Mouse (Mus musculus): ENCODE measurements around the gene Zswim8. TPM values are rescaled to one million over a fixed set of nuclear protein-coding genes. Genes with fewer than 3 reads are reported as not detected.

Gene Zswim8
- total RNA-seq (2014; fragmentation: Nextera tagmentation) (47.5 and 51.8 TPM in 2 replicates), total RNA-seq (2017) (21.1 and 23.2 TPM in 2 replicates)

GRCm38 (mm10) chr14:20707201-20708190 lies at the start of gene Zswim8:
Zswim8 (plus strand) TSS chr14:20707552.
- peak; percentile 73 for ATAC-seq (replicated peaks; ENCODE audit: poor library complexity, severe bottlenecking)

GRCm38 (mm10) chr14:20658326-20658725 lies 49.0 kb upstream of the Zswim8 start:
- no peak for ATAC-seq (replicated peaks; ENCODE audit: poor library complexity, severe bottlenecking)

GRCm38 (mm10) chr14:20658902-20659301 lies 48.5 kb upstream of the Zswim8 start:
- ATAC-seq (replicated peaks; ENCODE audit: poor library complexity, severe bottlenecking): no peak

DNA sequence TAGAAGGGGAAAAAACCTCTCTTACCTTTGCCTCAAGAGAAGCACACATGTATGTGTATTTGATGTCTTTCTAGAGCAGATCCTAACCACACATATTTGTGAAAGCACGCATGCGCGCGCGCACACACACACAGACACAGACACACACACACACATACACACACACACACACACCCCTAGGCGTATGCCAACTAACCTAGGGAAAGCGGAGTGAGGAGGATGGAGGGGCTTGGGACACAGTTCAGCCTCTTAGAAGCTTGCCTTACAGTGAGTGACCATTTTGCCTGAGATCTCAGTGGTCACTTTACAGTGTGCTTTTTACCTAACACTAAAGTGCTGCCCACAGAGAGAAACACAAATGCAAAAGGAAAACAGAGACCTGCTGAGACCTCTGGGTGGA lies 47.7 kb upstream of the Zswim8 start:
- ATAC-seq (replicated peaks; ENCODE audit: poor library complexity, severe bottlenecking): no peak

DNA sequence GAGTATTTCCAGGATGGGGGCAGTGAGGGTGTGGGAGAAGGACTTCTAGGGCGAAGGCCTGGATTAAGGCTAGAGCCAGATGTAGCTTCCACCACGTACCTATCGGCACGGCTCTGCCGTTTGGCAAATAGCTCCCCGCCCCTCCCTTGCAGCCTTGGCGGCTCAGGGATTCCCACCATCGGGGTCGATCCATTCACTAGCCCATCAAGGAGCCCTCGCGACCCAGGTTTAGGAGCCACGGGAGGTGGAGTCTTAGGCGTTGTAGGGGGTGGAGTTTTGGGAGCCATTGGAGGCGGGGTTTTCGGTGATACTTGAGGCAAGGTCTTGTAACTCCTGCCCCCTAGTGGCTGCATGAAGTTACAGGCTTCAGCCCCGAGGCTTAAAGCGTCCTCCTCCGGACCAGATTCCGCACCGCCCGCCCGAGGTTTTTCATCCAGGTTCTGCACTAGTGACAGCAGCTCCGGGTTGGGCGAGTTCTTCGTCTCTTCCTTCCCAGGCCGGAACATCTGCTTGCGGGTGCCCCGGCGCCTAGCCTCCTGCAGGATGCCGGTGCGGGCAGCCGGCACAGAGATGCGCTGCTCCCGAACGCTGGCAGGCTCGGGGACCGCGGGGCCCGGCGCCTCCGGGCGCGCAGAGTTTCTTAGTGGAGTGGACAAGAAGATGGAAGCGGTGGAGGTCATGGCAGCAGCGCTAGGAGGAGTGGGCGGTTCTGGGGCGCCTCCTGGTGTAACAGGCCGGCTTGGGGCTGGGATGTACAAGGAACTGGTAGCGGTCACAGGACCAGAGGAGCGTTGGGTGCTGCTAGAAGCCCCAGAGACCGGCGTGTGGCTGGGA lies 46.3 kb upstream of the Zswim8 start:
- peak; percentile 95 for ATAC-seq (replicated peaks; ENCODE audit: poor library complexity, severe bottlenecking)

GRCm38 (mm10) chr14:20661661-20662331 lies 45.6 kb upstream of the Zswim8 start:
- ATAC-seq (replicated peaks; ENCODE audit: poor library complexity, severe bottlenecking): no peak

- no peak for ATAC-seq (replicated peaks; ENCODE audit: poor library complexity, severe bottlenecking)
These were observed 44.6 kb upstream of the Zswim8 start for GRCm38 (mm10) chr14:20662740-20663139.

DNA sequence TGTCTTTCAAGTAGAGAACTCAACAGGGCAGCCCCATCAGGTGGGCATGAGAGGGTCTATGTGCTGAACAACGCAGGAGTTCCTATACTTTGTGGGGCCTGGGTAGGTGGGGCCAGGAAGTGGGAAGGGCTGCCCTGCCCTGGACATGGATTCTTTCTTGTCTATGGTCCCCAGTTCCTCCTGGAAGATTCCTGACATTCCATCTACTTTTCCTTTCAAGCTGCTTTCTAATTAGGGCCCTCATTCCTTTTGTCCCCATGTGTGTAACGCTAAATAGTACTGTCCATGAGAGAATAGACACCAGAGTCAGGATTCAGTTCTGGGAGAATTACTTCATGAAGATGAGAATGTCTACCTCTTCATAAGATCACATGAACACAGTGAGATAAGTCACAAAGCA lies 43.8 kb upstream of the Zswim8 start:
- ATAC-seq (replicated peaks; ENCODE audit: poor library complexity, severe bottlenecking): no peak

DNA sequence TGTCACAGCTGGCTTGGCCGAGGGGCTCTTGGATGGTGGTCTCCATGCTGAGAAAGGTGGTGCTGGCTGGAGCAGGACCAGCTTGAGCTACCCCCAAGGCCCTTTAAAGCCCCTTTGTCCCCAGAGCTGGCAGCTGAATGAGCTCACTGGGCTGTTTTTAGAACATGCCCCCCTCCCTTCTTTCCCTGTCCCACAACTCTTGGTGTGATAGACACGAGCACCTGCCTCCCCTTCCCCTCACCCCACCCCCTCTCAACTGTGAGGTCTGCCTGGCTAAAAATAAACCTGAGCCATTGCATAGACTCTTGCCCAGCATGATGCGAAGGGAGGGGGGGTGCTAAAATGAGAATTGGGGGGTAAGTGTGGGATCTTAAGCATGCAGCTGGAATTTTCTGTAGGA lies 42.9 kb upstream of the Zswim8 start:
- ATAC-seq (replicated peaks; ENCODE audit: poor library complexity, severe bottlenecking): no peak

GRCm38 (mm10) chr14:20667469-20667868 lies 39.9 kb upstream of the Zswim8 start:
- no peak for ATAC-seq (replicated peaks; ENCODE audit: poor library complexity, severe bottlenecking)

DNA sequence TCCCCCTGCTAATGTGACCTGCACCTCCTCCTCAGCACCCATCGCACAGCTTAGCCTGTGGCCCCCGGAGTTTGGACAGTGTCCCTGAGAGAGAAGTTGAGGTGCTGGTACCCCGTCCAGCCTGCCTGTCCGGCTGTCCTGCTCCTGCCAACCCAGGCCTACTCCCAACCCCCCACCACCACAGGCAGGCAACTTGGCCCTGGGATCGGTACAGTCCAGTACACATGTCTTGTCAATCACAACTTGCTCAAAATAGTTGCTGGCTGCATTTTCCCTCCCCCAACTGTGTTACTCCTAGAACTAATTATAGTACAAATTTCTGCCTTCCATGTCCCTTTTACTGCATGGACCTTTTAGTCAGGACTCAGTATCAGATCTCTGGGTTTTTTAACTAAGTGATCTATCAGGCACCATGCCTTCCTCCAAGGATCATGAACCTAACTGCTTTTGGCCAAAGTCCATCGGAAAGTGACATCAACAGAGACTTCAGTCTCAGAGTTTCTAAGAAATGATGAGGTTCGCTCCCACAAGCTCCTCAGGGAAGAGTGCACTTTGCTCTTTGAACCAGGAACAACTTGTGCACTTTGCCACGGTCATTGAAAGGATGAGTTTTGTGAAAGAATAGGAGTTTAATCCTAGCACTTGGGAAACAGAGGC lies 39.1 kb upstream of the Zswim8 start, which contains the start of gene Synpo2l:
Synpo2l (minus strand) TSS at position 201 of the 657 bp plus-strand sequence.
- no peak for ATAC-seq (replicated peaks; ENCODE audit: poor library complexity, severe bottlenecking)

GRCm38 (mm10) chr14:20672990-20673389 lies 34.4 kb upstream of the Zswim8 start:
- ATAC-seq (replicated peaks; ENCODE audit: poor library complexity, severe bottlenecking): no peak

DNA sequence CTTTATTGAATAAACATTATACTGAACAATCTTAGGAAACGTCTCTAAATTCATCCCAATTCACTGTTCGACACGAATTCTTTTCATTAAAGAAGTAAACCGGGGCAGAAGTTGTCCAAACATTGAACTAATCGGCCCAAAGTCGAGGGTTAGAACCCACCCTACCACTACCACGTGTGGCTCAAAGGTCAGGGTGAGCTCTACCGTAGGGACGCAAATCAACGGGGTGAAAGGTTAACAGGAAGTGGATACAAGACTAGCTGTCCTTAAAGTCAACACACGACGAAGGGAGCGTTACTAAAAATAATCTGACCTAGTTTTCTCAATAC lies 33.7 kb upstream of the Zswim8 start:
- ATAC-seq (replicated peaks; ENCODE audit: poor library complexity, severe bottlenecking): peak; percentile 57

- ATAC-seq (replicated peaks; ENCODE audit: poor library complexity, severe bottlenecking): peak; percentile 91
These were observed 33.1 kb upstream of the Zswim8 start, which contains the start of gene Sec24c for GRCm38 (mm10) chr14:20674064-20674833. Sec24c (plus strand) TSS chr14:20674308.

GRCm38 (mm10) chr14:20677906-20678305 lies 29.4 kb upstream of the Zswim8 start:
- ATAC-seq (replicated peaks; ENCODE audit: poor library complexity, severe bottlenecking): no peak

- ATAC-seq (replicated peaks; ENCODE audit: poor library complexity, severe bottlenecking): no peak
These were observed 25.6 kb upstream of the Zswim8 start for GRCm38 (mm10) chr14:20681742-20682141.

GRCm38 (mm10) chr14:20682498-20682897 lies 24.9 kb upstream of the Zswim8 start:
- peak; percentile 62 for ATAC-seq (replicated peaks; ENCODE audit: poor library complexity, severe bottlenecking)

DNA sequence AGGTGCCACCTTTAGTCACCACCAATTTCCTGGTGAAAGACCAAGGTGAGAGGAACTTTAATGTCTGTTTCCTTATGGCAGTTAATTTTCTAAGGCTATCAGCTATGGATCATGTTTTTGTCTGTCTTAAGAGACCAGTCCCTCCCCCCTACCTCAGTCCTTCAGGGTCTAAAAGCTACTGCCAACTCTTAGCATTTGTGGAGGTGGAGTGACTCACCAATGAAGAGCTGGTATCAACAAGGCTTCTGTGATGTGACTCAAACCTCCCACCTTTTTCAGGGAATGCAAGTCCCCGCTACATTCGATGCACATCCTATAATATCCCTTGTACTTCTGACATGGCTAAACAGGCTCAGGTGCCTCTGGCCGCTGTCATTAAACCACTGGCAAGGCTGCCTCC lies 20.8 kb upstream of the Zswim8 start:
- no peak for ATAC-seq (replicated peaks; ENCODE audit: poor library complexity, severe bottlenecking)

DNA sequence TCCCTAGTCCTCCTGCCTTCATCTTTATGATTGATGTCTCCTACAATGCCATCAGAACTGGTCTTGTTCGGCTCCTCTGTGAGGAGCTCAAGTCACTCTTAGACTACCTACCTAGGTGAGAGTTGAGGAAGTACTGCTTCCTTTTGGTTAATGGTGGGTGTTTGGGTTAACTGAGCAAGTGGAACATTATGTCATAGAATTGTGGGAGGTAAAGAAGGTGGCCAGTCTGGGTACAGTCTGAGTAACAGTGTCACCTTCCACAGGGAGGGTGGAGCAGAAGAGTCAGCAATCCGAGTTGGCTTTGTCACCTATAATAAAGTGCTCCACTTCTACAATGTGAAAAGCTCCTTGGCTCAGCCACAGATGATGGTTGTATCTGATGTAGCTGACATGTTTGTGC lies 18.3 kb upstream of the Zswim8 start:
- no peak for ATAC-seq (replicated peaks; ENCODE audit: poor library complexity, severe bottlenecking)

Measured in granulocyte monocyte progenitor cell, adult 5-6 weeks (primary cell).